Mouse (Mus musculus) central nervous system, embryonic 14 days (tissue): ENCODE data around the gene Gm15128. TPM values are rescaled to one million over a fixed set of nuclear protein-coding genes. Genes with fewer than 3 reads are reported as not detected.

Experiments used
- polyA plus RNA-seq: library from polyadenylated mRNA; depleted of rRNA; stranded (reverse); fragments of >200 nt; gene quantifications from 2 replicates; pipeline ENCODE4 v1.2.3, GENCODE M21; 2012; rRNA removed

Gene Gm15128
- polyA plus RNA-seq = not detected in 2 replicates

GRCm38 (mm10) chrX:147765691-147766090 lies at the start of gene Gm15128:
Gm15128 (plus strand) TSS chrX:147765991.

Other genes starting within 250 kb of the Gm15128 start
- 34.7 and 45.6 TPM in 2 replicates for gene Lrch2, start 211.9 kb upstream of the Gm15128 start, polyA plus RNA-seq
- not detected in 2 replicates for gene Gm15080, start 227.0 kb downstream of the Gm15128 start, polyA plus RNA-seq